Mouse (Mus musculus): Measurements from ENCODE around the gene Slc1a4. TPM values are rescaled to one million over a fixed set of nuclear protein-coding genes. Genes with fewer than 3 reads are reported as not detected.
A peak's percentile ranks its signal among the peaks of the same experiment; 100 is the strongest.

Slc1a4 gene
- polyA plus RNA-seq, 1 experiment from 2014 or later: 24.8 TPM

- Histone ChIP-seq H3K36me3 (ENCODE audit: control insufficient read depth, insufficient read depth, low read length) (no peaks in the 10 kb centered on the region), H3K27ac (replicated peaks; ENCODE audit: low read depth, low read length) (no peak overlapping the region), H3K4me3 (ENCODE audit: low read depth, low read length) (no peak overlapping the region), H3K9ac (ENCODE audit: low read depth, low read length) (no peak overlapping the region), H3K4me1 (ENCODE audit: control insufficient read depth, insufficient read depth, low read length) (no peaks in the 10 kb centered on the region), H3K9me3 (ENCODE audit: control insufficient read depth, low read length) (no peaks in the 10 kb centered on the region), H3K27me3 (replicated peaks; ENCODE audit: control insufficient read depth, insufficient read depth, low read length) (no peaks in the 10 kb centered on the region), H3K4me2 (ENCODE audit: low read depth, low read length) (no peak overlapping the region)
- WGBS: 82% methylated on average over 2 of the region's 2 CpGs
- no peak for DNase-seq (ENCODE audit: low spot score)
- ATAC-seq (ENCODE audit: low read depth): no peak; the same call in 1 of the 2 replicates
Measured at GRCm38 (mm10) chr11:20348466-20348865, 16.0 kb upstream of the Slc1a4 start.

- Histone ChIP-seq H3K27me3 (replicated peaks; ENCODE audit: control insufficient read depth, insufficient read depth, low read length) (no peaks in the 10 kb centered on the region), H3K9me3 (ENCODE audit: control insufficient read depth, low read length) (no peaks in the 10 kb centered on the region), H3K36me3 (ENCODE audit: control insufficient read depth, insufficient read depth, low read length) (no peaks in the 10 kb centered on the region), H3K4me3 (ENCODE audit: low read depth, low read length) (no peak overlapping the region), H3K4me2 (ENCODE audit: low read depth, low read length) (no peak overlapping the region), H3K9ac (ENCODE audit: low read depth, low read length) (no peak overlapping the region), H3K4me1 (ENCODE audit: control insufficient read depth, insufficient read depth, low read length) (no peaks in the 10 kb centered on the region), H3K27ac (replicated peaks; ENCODE audit: low read depth, low read length) (no peak overlapping the region)
- DNase-seq (ENCODE audit: low spot score) (peak; percentile 51), ATAC-seq (ENCODE audit: low read depth) (no peak)
- 72% methylated on average over 6 of the region's 6 CpGs for WGBS
Measured at GRCm38 (mm10) chr11:20347548-20347947, 15.0 kb upstream of the Slc1a4 start.

GRCm38 (mm10) chr11:20346369-20346768 lies 13.9 kb upstream of the Slc1a4 start:
- H3K4me3 ChIP-seq (ENCODE audit: low read depth, low read length): no peak overlapping the region
- H3K9me3 ChIP-seq (ENCODE audit: control insufficient read depth, low read length): no peaks in the 10 kb centered on the region
- ATAC-seq (ENCODE audit: low read depth) (no peak), DNase-seq (ENCODE audit: low spot score) (no peak)
- no peak overlapping the region for H3K27ac ChIP-seq (replicated peaks; ENCODE audit: low read depth, low read length)
- WGBS: 73% methylated on average over 2 of the region's 2 CpGs
- no peaks in the 10 kb centered on the region for H3K36me3 ChIP-seq (ENCODE audit: control insufficient read depth, insufficient read depth, low read length)
- no peak overlapping the region for H3K9ac ChIP-seq (ENCODE audit: low read depth, low read length)
- H3K27me3 ChIP-seq (replicated peaks; ENCODE audit: control insufficient read depth, insufficient read depth, low read length): no peaks in the 10 kb centered on the region
- no peak overlapping the region for H3K4me2 ChIP-seq (ENCODE audit: low read depth, low read length)
- no peaks in the 10 kb centered on the region for H3K4me1 ChIP-seq (ENCODE audit: control insufficient read depth, insufficient read depth, low read length)

GRCm38 (mm10) chr11:20343952-20344351 lies 11.4 kb upstream of the Slc1a4 start:
- Histone ChIP-seq H3K27me3 (replicated peaks; ENCODE audit: control insufficient read depth, insufficient read depth, low read length) (no peaks in the 10 kb centered on the region), H3K4me3 (ENCODE audit: low read depth, low read length) (no peak overlapping the region), H3K4me2 (ENCODE audit: low read depth, low read length) (no peak overlapping the region), H3K9me3 (ENCODE audit: control insufficient read depth, low read length) (no peaks in the 10 kb centered on the region), H3K27ac (replicated peaks; ENCODE audit: low read depth, low read length) (no peak overlapping the region), H3K9ac (ENCODE audit: low read depth, low read length) (no peak overlapping the region), H3K36me3 (ENCODE audit: control insufficient read depth, insufficient read depth, low read length) (no peaks in the 10 kb centered on the region), H3K4me1 (ENCODE audit: control insufficient read depth, insufficient read depth, low read length) (no peaks in the 10 kb centered on the region)
- ATAC-seq (ENCODE audit: low read depth) (no peak), DNase-seq (ENCODE audit: low spot score) (no peak)
- 93% methylated on average over 4 of the region's 4 CpGs for WGBS

GRCm38 (mm10) chr11:20341598-20341997 lies 9.1 kb upstream of the Slc1a4 start:
- Histone ChIP-seq H3K4me1 (ENCODE audit: control insufficient read depth, insufficient read depth, low read length) (no peaks in the 10 kb centered on the region), H3K4me2 (ENCODE audit: low read depth, low read length) (no peak overlapping the region), H3K27ac (replicated peaks; ENCODE audit: low read depth, low read length) (no peak overlapping the region), H3K9me3 (ENCODE audit: control insufficient read depth, low read length) (no peaks in the 10 kb centered on the region), H3K4me3 (ENCODE audit: low read depth, low read length) (no peak overlapping the region), H3K27me3 (replicated peaks; ENCODE audit: control insufficient read depth, insufficient read depth, low read length) (no peaks in the 10 kb centered on the region), H3K9ac (ENCODE audit: low read depth, low read length) (no peak overlapping the region), H3K36me3 (ENCODE audit: control insufficient read depth, insufficient read depth, low read length) (no peaks in the 10 kb centered on the region)
- DNase-seq (ENCODE audit: low spot score) (no peak), ATAC-seq (ENCODE audit: low read depth) (no peak)
- WGBS: 50% methylated on average over 1 of the region's 1 CpGs

GRCm38 (mm10) chr11:20338703-20339102 lies 6.2 kb upstream of the Slc1a4 start:
- Histone ChIP-seq H3K4me1 (ENCODE audit: control insufficient read depth, insufficient read depth, low read length) (0 out of 2 replicates have a peak, but pooled peaks cover 2% of the 10 kb centered on the region), H3K36me3 (ENCODE audit: control insufficient read depth, insufficient read depth, low read length) (no peaks in the 10 kb centered on the region), H3K27ac (replicated peaks; ENCODE audit: low read depth, low read length) (no peak overlapping the region), H3K4me3 (ENCODE audit: low read depth, low read length) (no peak overlapping the region), H3K9me3 (ENCODE audit: control insufficient read depth, low read length) (no peaks in the 10 kb centered on the region), H3K9ac (ENCODE audit: low read depth, low read length) (no peak overlapping the region), H3K27me3 (replicated peaks; ENCODE audit: control insufficient read depth, insufficient read depth, low read length) (no peaks in the 10 kb centered on the region), H3K4me2 (ENCODE audit: low read depth, low read length) (no peak overlapping the region)
- ATAC-seq (ENCODE audit: low read depth) (no peak), DNase-seq (ENCODE audit: low spot score) (no peak)
- 67% methylated on average over 2 of the region's 2 CpGs for WGBS

GRCm38 (mm10) chr11:20334301-20334700 lies 1.8 kb upstream of the Slc1a4 start:
- no peaks in the 10 kb centered on the region for H3K36me3 ChIP-seq (ENCODE audit: control insufficient read depth, insufficient read depth, low read length)
- no peaks in the 10 kb centered on the region for H3K27me3 ChIP-seq (replicated peaks; ENCODE audit: control insufficient read depth, insufficient read depth, low read length)
- ATAC-seq (ENCODE audit: low read depth) (no peak), DNase-seq (ENCODE audit: low spot score) (no peak)
- H3K4me1 ChIP-seq (ENCODE audit: control insufficient read depth, insufficient read depth, low read length): peaks cover 18% of the 10 kb centered on the region
- WGBS: 31% methylated on average over 1 of the region's 1 CpGs
- H3K9me3 ChIP-seq (ENCODE audit: control insufficient read depth, low read length): no peaks in the 10 kb centered on the region
- H3K9ac ChIP-seq (ENCODE audit: low read depth, low read length): no peak overlapping the region
- no peak overlapping the region for H3K4me2 ChIP-seq (ENCODE audit: low read depth, low read length)
- H3K4me3 ChIP-seq (ENCODE audit: low read depth, low read length): no peak overlapping the region
- no peak overlapping the region for H3K27ac ChIP-seq (replicated peaks; ENCODE audit: low read depth, low read length)

- peak overlapping the region; percentile 78 for H3K9ac ChIP-seq (ENCODE audit: low read depth, low read length)
- peaks cover 18% of the 10 kb centered on the region for H3K4me1 ChIP-seq (ENCODE audit: control insufficient read depth, insufficient read depth, low read length)
- H3K27me3 ChIP-seq (replicated peaks; ENCODE audit: control insufficient read depth, insufficient read depth, low read length): no peaks in the 10 kb centered on the region
- WGBS: 2% methylated on average over 52 of the region's 61 CpGs
- H3K4me2 ChIP-seq (ENCODE audit: low read depth, low read length): peak overlapping the region; percentile 97
- H3K4me3 ChIP-seq (ENCODE audit: low read depth, low read length): peak overlapping the region; percentile 59
- ATAC-seq (ENCODE audit: low read depth) (peak; percentile 2), DNase-seq (ENCODE audit: low spot score) (peak; percentile 30)
- no peaks in the 10 kb centered on the region for H3K9me3 ChIP-seq (ENCODE audit: control insufficient read depth, low read length)
- H3K36me3 ChIP-seq (ENCODE audit: control insufficient read depth, insufficient read depth, low read length): no peaks in the 10 kb centered on the region
- H3K27ac ChIP-seq (replicated peaks; ENCODE audit: low read depth, low read length): peak overlapping the region; percentile 95
Measured at GRCm38 (mm10) chr11:20331690-20332537, 599 bp downstream of the Slc1a4 start.

Measured in embryonic facial prominence, embryonic 14.5 days (tissue).